Mouse (Mus musculus): ENCODE results near the gene Ltbp3.

DNA sequence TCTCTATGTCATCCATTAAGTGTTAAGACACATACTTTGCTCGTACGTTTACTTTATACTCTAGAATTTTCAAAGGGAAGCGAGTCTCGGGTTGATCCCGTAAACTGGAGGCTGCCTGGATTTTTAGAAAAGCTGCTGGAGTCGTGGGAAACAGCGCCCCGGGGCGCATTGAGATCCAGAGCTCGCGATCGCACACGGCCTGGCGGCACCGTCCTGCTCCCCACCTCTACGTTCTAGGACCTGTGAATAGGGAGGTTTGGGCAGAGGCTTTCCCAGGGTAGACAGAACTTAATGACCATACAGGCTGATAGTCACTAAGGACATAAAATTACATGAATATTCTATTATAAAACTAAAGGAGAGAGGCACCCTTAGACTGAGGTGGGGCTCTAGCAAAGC is 63.2 kb downstream of the Ltbp3 start:
- TF ChIP-seq CTCF (IDR thresholded peaks at IDR 0.05) (no peak), EP300 (IDR thresholded peaks at IDR 0.05) (no peak; the same call in 1 of the 2 replicates)

Measured in lung, postnatal 0 days (tissue).